Mouse (Mus musculus) neutrophil, adult 83 days (primary cell): Measurements from ENCODE around the gene Foxk2. TPM values are rescaled to one million over a fixed set of nuclear protein-coding genes. Genes with fewer than 3 reads are reported as not detected.

Experiments used
- total RNA-seq, 2 experiments: library from RNA; stranded (reverse); gene quantifications; one replicate each; pipeline ENCODE4 v1.2.4; 2023

Gene Foxk2
- 10 to 100 TPM; 26.5 to 26.9 TPM for total RNA-seq

DNA sequence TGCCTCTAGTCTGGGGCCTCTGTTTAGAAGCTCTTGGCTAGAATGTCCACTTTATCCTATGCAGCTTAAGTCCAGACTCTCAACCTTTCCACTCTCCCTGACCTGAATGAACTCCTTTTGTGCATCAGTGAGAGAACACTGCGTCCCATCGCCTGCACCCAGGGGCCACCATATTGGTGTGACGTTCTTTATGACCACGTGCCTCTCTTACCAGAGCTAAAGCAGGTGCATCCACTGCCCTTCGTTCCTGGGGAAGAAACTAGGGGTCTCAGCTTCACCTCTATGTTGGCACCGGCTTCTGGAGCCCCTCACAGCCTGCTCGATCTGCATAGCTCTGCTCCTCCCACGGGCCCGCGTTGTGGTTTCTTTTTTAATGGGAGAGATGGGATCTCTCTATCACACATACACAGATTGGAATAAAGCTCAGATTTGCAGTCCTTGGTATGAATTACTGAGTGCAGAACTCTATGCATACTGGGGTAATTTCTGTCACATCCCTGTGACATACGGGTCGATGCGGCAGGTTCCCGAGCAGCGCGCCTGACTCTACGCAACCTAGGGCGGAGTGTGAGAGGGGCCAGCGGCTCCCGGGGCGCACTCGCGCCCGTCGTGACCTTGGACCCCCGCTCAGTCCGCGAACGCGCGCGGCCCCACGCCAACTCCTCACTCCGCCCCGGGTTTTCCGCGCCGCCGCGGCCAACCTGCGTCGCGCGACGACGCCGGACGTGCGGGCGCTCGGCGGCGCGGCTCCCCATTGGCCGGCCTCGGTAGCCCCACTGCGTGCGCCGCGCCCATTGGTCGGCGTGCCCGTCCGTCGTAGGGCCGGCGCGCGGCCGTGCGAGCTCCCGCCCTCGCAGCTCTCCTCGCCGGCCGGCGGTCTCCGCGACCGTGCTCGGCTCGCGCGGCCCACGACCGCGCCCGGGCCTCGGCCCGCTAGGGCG, at the start of gene Foxk2:
Gene Foxk2 (plus strand): TSS at position 831 of the 941 bp plus-strand sequence.

GRCm38 (mm10) chr11:121229018-121229439, 30.8 kb upstream of the Foxk2 start, which contains the start of gene Cybc1:
TSS of gene Cybc1 (minus strand) at chr11:121229322.

GRCm38 (mm10) chr11:121236564-121237344, 23.0 kb upstream of the Foxk2 start, which contains the start of gene Narf:
TSS of gene Narf (plus strand) at chr11:121237253.

DNA sequence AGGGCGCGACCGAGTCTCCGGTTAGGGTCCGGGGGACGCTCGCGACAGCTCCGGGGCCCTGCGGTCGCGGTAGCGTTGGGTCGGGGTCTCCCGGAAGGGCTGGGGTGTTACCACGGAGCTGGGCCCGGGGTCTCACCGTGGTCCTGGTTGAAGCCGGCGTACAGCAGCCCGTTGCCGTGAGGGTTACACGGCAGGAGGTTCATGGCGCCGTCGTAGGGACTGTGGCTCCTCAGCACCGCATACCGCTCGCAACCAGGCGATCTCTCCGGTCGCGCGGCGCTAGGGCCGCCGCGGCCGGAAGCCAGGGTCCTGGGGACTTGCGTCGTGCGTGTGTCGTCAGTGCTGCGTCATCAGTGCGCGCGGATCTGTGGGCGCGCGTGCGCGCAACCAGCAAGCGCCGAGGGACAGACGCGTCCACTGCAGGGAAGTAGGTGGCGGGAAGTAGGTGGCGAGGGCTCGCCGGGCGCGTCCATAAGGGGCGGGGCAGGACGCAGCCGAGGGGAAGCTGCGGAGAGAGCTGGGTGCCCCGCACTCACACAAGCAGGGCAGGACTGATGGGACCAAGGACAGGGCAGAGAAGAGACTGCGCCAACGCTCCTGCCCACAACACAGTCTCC, 94.4 kb downstream of the Foxk2 start, which contains the start of gene Wdr45b:
Gene Wdr45b (minus strand): TSS at position 355 of the 617 bp plus-strand sequence.

Other genes with a start within 250 kb of the Foxk2 start
- 1 to 10 TPM; 1.7 to 2.5 TPM for gene Cd7, start 220.6 kb upstream of the Foxk2 start, total RNA-seq
- gene Sectm1b, start 196.4 kb upstream of the Foxk2 start, total RNA-seq = not detected
- under 1 TPM in 1 of 2 experiments, not detected in 1; 0.44 TPM for gene Sectm1a, start 178.8 kb upstream of the Foxk2 start, total RNA-seq
- not detected for gene Tex19.2, start 141.3 kb upstream of the Foxk2 start, total RNA-seq
- not detected for gene Tex19.1, start 113.8 kb upstream of the Foxk2 start, total RNA-seq
- gene Uts2r, start 99.7 kb upstream of the Foxk2 start, total RNA-seq = not detected
- 1 to 10 TPM; 3.3 to 3.5 TPM for gene Hexdc, start 55.6 kb upstream of the Foxk2 start, total RNA-seq
- 1 to 10 TPM; 4.1 to 4.6 TPM for gene Ogfod3, start 55.3 kb upstream of the Foxk2 start, total RNA-seq
- 10 to 100 TPM; 62.2 to 63.1 TPM for gene Cybc1, start 30.7 kb upstream of the Foxk2 start, total RNA-seq
- gene Narf, start 22.7 kb upstream of the Foxk2 start, total RNA-seq = 10 to 100 TPM; 45.0 to 45.6 TPM
- gene Wdr45b, start 94.5 kb downstream of the Foxk2 start, total RNA-seq = 10 to 100 TPM; 54.7 to 61.4 TPM
- not detected for gene Rab40b, start 128.3 kb downstream of the Foxk2 start, total RNA-seq
- 10 to 100 TPM in 1 of 2 experiments, 1 to 10 TPM in 1; 8.7 to 11.9 TPM for gene Fn3krp, start 161.4 kb downstream of the Foxk2 start, total RNA-seq
- 1 to 10 TPM; 3.5 to 4.1 TPM for gene Fn3k, start 174.9 kb downstream of the Foxk2 start, total RNA-seq
- 10 to 100 TPM; 25.5 to 26.3 TPM for gene Tbcd, start 192.0 kb downstream of the Foxk2 start, total RNA-seq